Mouse (Mus musculus): ENCODE measurements around the gene Eif2b3. TPM values are rescaled to one million over a fixed set of nuclear protein-coding genes. Genes with fewer than 3 reads are reported as not detected.
A peak's percentile ranks its signal among the peaks of the same experiment; 100 is the strongest.

The Eif2b3 gene
- total RNA-seq, 2 experiments from 2014 or later: 16.1 to 21.6 TPM

GRCm38 (mm10) chr4:117071183-117071582, 52.0 kb downstream of the Eif2b3 start:
- intact Hi-C loops (cut with DNase I): no loop called here
- DNase-seq (ENCODE audit: low spot score in 2 of 2): no peak

- intact Hi-C loops (cut with DNase I): no loop called here
Measured at GRCm38 (mm10) chr4:117087948-117088640, 68.9 kb downstream of the Eif2b3 start.

GRCm38 (mm10) chr4:117090586-117090985, 71.4 kb downstream of the Eif2b3 start:
- DNase-seq (ENCODE audit: low spot score in 2 of 2): no peak
- intact Hi-C loops (cut with DNase I): no loop called here

More at GRCm38 (mm10) chr4:117087948-117088640, 68.9 kb downstream of the Eif2b3 start:
- no peak for DNase-seq (ENCODE audit: low spot score in 2 of 2)

- intact Hi-C loops (cut with DNase I): no loop called here
- no peak for DNase-seq (ENCODE audit: low spot score in 2 of 2)
Measured at GRCm38 (mm10) chr4:117094626-117095361, 75.6 kb downstream of the Eif2b3 start.

GRCm38 (mm10) chr4:117095551-117096452, 76.6 kb downstream of the Eif2b3 start, which contains the start of gene Ptch2:
Gene Ptch2, plus strand, starts transcription at chr4:117096075.
- intact Hi-C loops (cut with DNase I): no loop called here
- peak; percentile 21 to 25 for DNase-seq (ENCODE audit: low spot score in 2 of 2)

GRCm38 (mm10) chr4:117096666-117097065, 77.5 kb downstream of the Eif2b3 start:
- intact Hi-C loops (cut with DNase I): no loop called here

GRCm38 (mm10) chr4:117097969-117098763, 79.0 kb downstream of the Eif2b3 start:
- intact Hi-C loops (cut with DNase I): no loop called here
- no peak for DNase-seq (ENCODE audit: low spot score in 2 of 2)

More at GRCm38 (mm10) chr4:117096666-117097065, 77.5 kb downstream of the Eif2b3 start:
- DNase-seq (ENCODE audit: low spot score in 2 of 2): no peak

GRCm38 (mm10) chr4:117098764-117099036, 79.5 kb downstream of the Eif2b3 start:
- no peak for DNase-seq (ENCODE audit: low spot score in 2 of 2)
- intact Hi-C loops (cut with DNase I): no loop called here

GRCm38 (mm10) chr4:117100036-117100435, 80.8 kb downstream of the Eif2b3 start:
- intact Hi-C loops (cut with DNase I): no loop called here
- no peak for DNase-seq (ENCODE audit: low spot score in 2 of 2)

GRCm38 (mm10) chr4:117101218-117101617, 82.0 kb downstream of the Eif2b3 start:
- intact Hi-C loops (cut with DNase I): no loop called here
- no peak for DNase-seq (ENCODE audit: low spot score in 2 of 2)

- DNase-seq (ENCODE audit: low spot score in 2 of 2): no peak
- intact Hi-C loops (cut with DNase I): no loop called here
Measured at GRCm38 (mm10) chr4:117104672-117105071, 85.5 kb downstream of the Eif2b3 start.

- intact Hi-C loops (cut with DNase I): no loop called here
- no peak for DNase-seq (ENCODE audit: low spot score in 2 of 2)
Measured at GRCm38 (mm10) chr4:117105127-117105526, 85.9 kb downstream of the Eif2b3 start.

GRCm38 (mm10) chr4:117107813-117108523, 88.8 kb downstream of the Eif2b3 start:
- DNase-seq (ENCODE audit: low spot score in 2 of 2): no peak
- intact Hi-C loops (cut with DNase I): no loop called here

GRCm38 (mm10) chr4:117108524-117108849, 89.3 kb downstream of the Eif2b3 start:
- DNase-seq (ENCODE audit: low spot score in 2 of 2): no peak
- intact Hi-C loops (cut with DNase I): no loop called here

- no peak for DNase-seq (ENCODE audit: low spot score in 2 of 2)
- intact Hi-C loops (cut with DNase I): no loop called here
Measured at GRCm38 (mm10) chr4:117109330-117109729, 90.1 kb downstream of the Eif2b3 start.

- DNase-seq (ENCODE audit: low spot score in 2 of 2): no peak
- intact Hi-C loops (cut with DNase I): no loop called here
Measured at GRCm38 (mm10) chr4:117110249-117110648, 91.0 kb downstream of the Eif2b3 start.

- DNase-seq (ENCODE audit: low spot score in 2 of 2): no peak
- intact Hi-C loops (cut with DNase I): no loop called here
Measured at GRCm38 (mm10) chr4:117110985-117111384, 91.8 kb downstream of the Eif2b3 start.

GRCm38 (mm10) chr4:117113237-117113636, 94.0 kb downstream of the Eif2b3 start:
- intact Hi-C loops (cut with DNase I): no loop called here
- DNase-seq (ENCODE audit: low spot score in 2 of 2): no peak

GRCm38 (mm10) chr4:117115592-117115991, 96.4 kb downstream of the Eif2b3 start:
- DNase-seq (ENCODE audit: low spot score in 2 of 2): no peak
- intact Hi-C loops (cut with DNase I): no loop called here
